Mouse (Mus musculus) T-cell, adult 2 months (primary cell): ENCODE measurements around the gene Slc1a4.

Experiments used
- DNase-seq: peaks from one replicate; pipeline ENCODE4 v3.0.0; 2022; ENCODE audit warnings: low spot score

Slc1a4 gene

DNA sequence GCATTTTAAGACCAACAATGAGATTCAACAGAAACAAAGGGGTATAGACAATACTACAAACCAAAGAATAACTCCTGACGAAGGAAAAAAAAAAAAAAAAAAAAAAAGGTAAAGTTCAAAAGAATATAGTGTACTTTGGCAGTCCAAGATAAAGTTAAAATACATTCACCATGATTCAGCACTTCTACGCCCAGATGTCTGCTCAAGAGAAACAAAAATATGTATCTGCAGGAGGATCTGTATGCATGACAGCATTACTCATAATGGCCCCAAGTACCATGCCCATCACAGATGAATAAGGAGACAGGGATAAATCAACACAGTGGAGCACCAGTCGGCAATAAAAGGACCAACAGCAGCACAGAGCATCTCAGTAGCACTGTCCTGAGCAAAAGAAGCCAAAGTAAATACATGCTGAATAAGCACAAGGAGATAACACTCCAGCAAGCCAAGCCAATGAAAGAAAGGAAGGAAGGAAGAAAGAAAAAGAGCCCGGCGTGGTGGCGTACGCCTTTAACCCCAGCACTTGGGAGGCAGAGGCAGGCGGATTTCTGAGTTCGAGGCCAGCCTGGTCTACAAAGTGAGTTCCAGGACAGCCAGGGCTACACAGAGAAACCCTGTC is 7.3 kb downstream of the Slc1a4 start:
- DNase-seq = no peak

DNA sequence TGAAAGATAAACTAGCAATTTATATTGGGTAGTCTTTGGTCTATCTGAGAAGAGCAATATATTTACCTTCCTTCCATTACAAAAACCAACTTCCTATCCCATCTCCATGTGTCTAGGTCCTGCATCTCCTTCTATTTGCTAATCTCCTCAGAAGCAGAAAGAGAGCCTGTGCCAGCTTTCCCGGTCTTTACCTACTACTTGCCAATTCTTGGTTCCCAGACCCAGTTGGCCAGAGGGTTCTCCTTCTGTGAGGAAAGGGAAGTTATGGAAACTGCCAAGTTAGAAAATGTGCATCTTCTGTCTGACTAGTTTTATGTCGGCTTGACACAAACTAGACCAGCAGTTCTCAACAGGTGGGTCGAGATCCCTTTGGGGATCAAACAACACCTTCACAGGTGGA is 8.5 kb downstream of the Slc1a4 start:
- no peak for DNase-seq

- no peak for DNase-seq
Measured at GRCm38 (mm10) chr11:20322366-20322765, 10.1 kb downstream of the Slc1a4 start.

DNA sequence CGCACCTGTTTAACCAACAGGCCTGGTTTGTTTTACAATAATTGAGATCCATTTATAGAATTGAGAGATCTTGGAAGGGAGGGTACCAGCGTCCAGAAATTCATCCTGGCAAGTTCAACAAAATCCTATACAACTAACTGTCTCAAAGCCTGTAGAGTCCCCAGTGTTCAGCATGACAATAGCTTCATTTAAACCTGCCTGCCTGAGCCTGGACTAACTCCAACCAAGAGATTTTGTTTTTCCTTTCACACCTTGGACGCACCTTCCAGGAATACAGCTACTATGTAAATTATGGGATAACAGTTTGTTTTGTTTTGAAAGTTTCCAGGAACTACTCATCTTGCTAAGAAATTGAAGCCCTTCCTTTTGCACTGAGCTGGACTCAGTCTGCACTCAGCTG is 11.9 kb downstream of the Slc1a4 start:
- no peak for DNase-seq

- no peak for DNase-seq
Measured at GRCm38 (mm10) chr11:20318659-20319454, 13.7 kb downstream of the Slc1a4 start.

- no peak for DNase-seq
Measured at GRCm38 (mm10) chr11:20313576-20313975, 18.9 kb downstream of the Slc1a4 start.

DNA sequence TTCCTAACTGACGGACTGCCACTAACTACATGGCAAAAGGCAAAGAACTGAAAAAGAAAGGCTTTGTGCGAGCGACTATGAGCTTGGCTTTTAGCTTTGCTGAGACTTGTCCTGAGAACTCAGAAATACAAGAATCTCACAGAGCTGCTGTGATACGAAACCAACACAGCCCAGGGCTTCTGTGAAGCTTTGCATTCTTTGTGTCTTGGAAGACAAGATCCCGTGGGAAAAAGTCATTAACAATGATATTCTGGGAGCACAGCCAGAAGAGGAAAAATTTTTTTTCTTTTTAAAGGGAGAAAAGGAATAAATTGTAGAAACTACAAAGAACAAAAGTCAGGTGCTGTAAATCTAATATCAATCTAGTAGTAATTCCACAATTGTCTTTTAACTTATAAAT is 23.5 kb downstream of the Slc1a4 start:
- no peak for DNase-seq

DNA sequence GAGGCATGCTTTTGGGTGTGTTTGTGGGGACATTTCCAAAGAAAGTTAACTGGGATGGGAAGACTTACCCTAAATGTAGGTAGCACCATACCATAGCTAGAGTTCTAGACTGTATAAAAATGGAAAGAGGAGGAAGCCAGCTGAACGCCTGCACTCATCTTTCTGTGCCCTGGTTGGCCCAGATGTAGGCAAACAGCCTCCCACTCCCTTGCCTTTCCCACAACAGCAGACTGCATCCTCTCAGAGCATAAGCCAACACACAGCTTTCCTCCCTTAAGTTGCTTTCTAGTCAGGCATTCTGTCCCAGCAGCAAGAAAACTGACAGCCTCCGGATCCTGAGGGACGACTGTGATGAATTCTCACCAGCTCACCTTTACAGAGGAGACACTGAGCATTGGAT is 25.1 kb downstream of the Slc1a4 start:
- no peak for DNase-seq

DNA sequence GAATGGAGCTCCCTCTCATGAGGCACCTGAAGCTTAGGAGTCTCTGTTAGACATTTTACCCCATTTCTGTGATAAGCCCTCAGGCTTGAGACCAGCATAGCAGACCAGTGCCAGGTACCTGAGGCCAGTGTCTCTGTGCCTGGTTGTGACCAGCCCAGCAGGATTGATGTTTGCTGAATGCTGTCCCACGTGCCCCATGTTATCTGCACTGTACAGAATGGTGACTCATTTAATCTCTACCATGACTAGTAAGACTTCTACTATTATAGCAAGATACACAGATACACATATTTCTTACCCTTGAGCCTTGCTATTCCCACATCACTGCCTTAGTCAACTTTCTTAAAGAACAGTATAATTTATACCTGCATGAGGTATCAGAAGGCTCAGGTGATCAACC is 26.9 kb downstream of the Slc1a4 start:
- no peak for DNase-seq

GRCm38 (mm10) chr11:20304341-20304740 is 28.2 kb downstream of the Slc1a4 start:
- DNase-seq = peak; percentile 5

DNA sequence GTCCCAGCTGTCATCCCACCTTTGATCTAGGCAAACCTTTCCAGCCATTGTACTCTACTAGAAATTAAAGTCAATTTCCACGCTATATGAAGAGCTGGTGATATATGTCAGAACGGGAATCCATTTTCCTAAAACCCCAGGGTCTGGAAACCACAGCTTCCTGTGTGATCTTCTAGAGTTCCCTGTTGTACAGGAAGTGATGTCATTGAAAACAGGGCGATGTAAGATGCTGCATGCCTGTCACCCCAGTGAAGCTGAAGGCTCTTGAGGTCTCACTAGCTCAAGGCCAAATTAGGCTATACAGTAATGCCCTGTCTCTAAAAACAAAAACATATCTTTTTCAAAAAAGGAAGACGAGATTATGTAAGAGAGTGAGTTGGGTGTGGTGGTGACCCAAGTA is 31.2 kb downstream of the Slc1a4 start:
- peak; percentile 7 for DNase-seq

- no peak for DNase-seq
Measured at GRCm38 (mm10) chr11:20300850-20301249, 31.7 kb downstream of the Slc1a4 start.

GRCm38 (mm10) chr11:20299900-20300299 is 32.6 kb downstream of the Slc1a4 start:
- DNase-seq = no peak

GRCm38 (mm10) chr11:20284463-20284862 is 48.0 kb downstream of the Slc1a4 start:
- DNase-seq = no peak

DNA sequence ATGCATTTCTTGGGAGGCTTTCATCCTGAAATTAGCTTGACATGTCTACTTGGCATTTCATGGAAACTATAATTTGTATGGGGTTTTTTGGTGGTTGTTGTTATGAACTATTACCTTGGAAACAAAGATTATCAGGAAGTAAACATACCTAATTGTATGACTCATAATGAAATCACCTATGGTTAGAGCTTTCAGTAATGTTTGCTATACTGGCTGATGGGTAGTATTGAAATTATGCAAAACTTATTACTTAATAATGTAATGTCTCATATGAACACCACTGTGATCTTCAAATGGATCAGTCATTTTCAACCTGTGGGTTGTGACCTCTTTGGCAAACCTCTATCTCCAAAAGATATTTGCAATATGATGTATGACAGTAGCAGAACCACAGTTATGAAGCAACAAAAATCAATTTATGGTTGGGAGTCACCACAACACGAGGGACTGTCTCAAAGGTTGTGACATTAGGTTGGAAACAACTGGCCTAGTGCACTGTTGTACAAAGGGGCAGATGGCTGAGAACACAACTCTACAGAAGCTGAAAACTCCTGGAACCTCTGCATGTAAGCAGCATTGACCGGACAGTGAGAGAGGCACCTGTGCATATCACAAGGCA is 49.8 kb downstream of the Slc1a4 start:
- DNase-seq = no peak

DNA sequence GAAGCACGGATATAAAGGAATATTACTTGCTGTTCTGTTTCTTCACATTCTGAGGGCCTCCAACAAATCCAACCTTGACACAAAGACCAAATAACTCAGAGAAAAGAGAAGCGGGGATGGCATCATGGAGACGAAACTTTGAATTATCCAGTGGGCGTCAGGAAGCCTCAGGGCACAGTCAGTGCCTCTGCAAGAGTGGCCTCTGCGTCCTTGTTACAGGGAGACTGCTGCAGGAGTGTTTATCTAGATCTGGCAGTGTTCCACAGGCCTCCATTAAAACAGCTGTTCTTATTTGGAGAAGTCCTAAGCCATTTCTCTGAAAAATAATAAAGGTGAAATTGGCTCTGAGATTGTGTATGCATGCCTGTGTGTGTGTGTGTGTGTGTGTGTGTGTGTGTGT is 51.5 kb downstream of the Slc1a4 start:
- no peak for DNase-seq

GRCm38 (mm10) chr11:20278702-20279101 is 53.8 kb downstream of the Slc1a4 start:
- DNase-seq = no peak

DNA sequence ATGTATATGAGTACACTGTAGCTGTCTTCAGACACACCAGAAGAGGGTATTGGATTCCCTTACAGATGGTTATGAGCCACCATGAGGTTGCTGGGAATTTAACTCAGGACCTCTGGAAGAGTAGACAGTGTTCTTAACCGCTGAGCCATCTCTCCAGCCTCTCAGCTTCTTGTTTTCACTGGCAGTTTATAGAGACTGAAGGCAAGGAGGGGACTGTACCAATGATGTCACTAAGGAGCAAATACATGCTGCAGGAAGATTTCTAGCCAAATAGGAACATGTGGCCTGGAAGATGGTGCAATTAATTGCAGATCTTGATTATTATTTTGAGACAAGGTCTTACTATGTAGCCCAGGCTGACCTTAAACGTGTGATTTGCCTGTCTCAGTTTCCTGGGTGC is 55.4 kb downstream of the Slc1a4 start:
- DNase-seq = no peak

GRCm38 (mm10) chr11:20275974-20276373 is 56.5 kb downstream of the Slc1a4 start:
- no peak for DNase-seq

GRCm38 (mm10) chr11:20269885-20270284 is 62.6 kb downstream of the Slc1a4 start:
- DNase-seq = no peak

DNA sequence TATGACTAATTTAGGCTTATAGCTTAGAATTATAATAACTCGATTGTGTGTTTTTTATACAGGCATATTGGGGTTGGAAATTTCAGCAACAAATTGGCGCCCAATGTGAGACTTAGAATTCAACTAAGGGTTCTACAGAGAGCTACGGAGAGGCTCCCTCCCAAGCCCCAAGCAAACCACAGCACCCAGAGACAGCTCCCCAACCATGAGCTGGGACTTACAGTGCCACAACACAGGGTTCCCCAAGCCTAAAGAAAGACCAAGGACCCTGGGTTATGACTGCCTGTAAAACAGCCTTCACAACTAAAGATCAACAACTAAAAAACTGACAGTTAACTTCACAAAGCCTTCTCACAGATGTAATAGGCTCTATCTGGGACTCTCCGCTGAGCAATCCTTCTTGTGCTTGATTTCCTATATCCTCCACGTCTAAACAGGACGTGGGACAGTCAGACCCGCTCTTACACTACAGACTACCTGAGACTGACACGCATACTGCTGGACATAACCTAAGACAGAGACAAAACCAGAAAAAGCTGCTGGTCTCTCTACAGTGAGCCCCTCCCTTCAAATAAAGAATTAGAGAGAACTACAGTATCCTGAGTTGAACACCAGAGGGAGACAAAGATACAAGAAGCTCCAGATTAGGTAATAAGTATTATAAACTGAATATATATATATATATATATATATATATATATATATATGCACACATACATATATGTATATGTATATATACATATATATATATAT is 69.7 kb downstream of the Slc1a4 start:
- no peak for DNase-seq

DNA sequence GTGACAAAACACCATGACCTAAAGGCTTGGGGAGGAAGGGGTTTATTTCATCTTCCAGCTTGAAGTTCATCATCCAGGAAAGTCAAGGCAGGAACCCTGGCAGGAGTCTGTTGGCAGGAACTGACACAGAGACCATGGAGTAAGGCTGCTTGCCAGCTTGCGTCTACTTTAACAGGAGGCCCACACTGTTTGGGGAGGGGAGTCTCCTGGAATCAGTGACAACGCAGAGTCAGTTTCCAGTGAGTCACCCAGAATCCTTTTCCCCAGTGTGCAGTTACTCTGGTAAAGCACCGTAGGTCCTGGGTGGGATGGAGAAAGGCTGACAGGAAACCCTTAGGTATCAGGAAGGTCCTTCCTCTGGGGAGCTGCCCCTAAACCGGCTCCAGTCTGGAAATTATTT is 77.7 kb downstream of the Slc1a4 start:
- DNase-seq = no peak

GRCm38 (mm10) chr11:20253088-20253487 is 79.4 kb downstream of the Slc1a4 start:
- DNase-seq = no peak
